Mouse (Mus musculus) ES-E14 (cell line): ENCODE measurements around the gene Hinfp.

Source experiments
- CHD2 ChIP-seq: IDR thresholded peaks from 2 replicates; pipeline ENCODE4 v1.6.1; 2014; ENCODE audit warnings: mild to moderate bottlenecking, low read depth, low read length, inconsistent platforms
- HCFC1 ChIP-seq: IDR thresholded peaks from 2 replicates; pipeline ENCODE4 v1.6.1; 2012; ENCODE audit warnings: low read length, inconsistent platforms, borderline replicate concordance; ENCODE audit not compliant: insufficient read depth
- MAFK ChIP-seq: IDR thresholded peaks from 2 replicates; pipeline ENCODE4 v1.6.1; 2014; ENCODE audit warnings: mild to moderate bottlenecking, low read depth, low read length, inconsistent platforms; ENCODE audit not compliant: insufficient read depth

DNA sequence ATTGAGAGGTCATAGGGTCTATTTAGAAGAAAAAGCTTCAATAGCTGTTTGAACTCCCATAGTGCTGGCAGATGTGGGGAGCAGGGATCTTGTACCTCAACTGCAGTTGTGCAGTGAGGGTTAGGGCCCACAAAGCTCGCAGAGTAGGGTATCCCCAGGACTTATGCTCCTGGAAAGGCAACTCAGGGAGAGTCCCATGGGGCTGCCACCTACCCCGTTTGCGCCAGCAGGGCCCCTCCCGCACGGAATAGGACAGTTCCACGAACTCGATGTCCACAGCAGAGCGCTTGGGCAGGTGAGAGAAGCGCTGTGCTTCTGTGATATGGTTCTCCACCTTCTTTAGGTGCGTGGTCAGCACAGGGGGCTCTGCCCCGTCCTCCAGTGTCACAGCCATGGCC is 18.5 kb downstream of the Hinfp start:
- no peak for TF ChIP-seq HCFC1
- no peak for TF ChIP-seq CHD2
- no peak for TF ChIP-seq MAFK
